Mouse (Mus musculus) hindbrain, embryonic 10.5 days (tissue): ENCODE measurements at regions not wholly inside any gene's neighbourhood (a gene's known extent, or its start where the extent isn't known, plus 50 kb on each side); places are given as distances from the start of the nearest gene placed in this dataset.

ENCODE experiments used
- DNase-seq: peaks from one replicate; pipeline ENCODE4 v3.0.0-alpha.2; 2017; ENCODE audit warnings: low spot score
- H3K27ac ChIP-seq: fragments of 300-500 bp; sonication (generic); 2 replicates; pipeline ENCODE4 v1.5.1; 2016; ENCODE audit warnings: mild to moderate bottlenecking, moderate library complexity
- H3K27me3 ChIP-seq: fragments of 300-500 bp; sonication (generic); 2 replicates; pipeline ENCODE4 v1.6.1; 2016; ENCODE audit warnings: mild to moderate bottlenecking; ENCODE audit not compliant: poor library complexity, insufficient read depth, severe bottlenecking
- H3K36me3 ChIP-seq: fragments of 300-500 bp; sonication (generic); 2 replicates; pipeline ENCODE4 v1.6.1; 2016; ENCODE audit warnings: mild to moderate bottlenecking, moderate library complexity
- H3K4me1 ChIP-seq: fragments of 300-500 bp; sonication (generic); replicated peaks from 2 replicates; pipeline ENCODE4 v1.6.1; 2016; ENCODE audit warnings: mild to moderate bottlenecking
- H3K4me3 ChIP-seq: fragments of 300-500 bp; sonication (generic); 2 replicates; pipeline ENCODE4 v1.5.1; 2016; ENCODE audit warnings: mild to moderate bottlenecking, moderate library complexity
- H3K9me3 ChIP-seq: fragments of 300-500 bp; sonication (generic); 2 replicates; pipeline ENCODE4 v1.6.1; 2016; ENCODE audit warnings: mild to moderate bottlenecking, moderate library complexity
- WGBS: fragments of 180-500 bp; shearing (Covaris S2); methylation state at CpG from one replicate; pipeline ENCODE4 v1.1.7; 2016; 5-methylcytosine and 5-hydroxymethylcytosine counted together

DNA sequence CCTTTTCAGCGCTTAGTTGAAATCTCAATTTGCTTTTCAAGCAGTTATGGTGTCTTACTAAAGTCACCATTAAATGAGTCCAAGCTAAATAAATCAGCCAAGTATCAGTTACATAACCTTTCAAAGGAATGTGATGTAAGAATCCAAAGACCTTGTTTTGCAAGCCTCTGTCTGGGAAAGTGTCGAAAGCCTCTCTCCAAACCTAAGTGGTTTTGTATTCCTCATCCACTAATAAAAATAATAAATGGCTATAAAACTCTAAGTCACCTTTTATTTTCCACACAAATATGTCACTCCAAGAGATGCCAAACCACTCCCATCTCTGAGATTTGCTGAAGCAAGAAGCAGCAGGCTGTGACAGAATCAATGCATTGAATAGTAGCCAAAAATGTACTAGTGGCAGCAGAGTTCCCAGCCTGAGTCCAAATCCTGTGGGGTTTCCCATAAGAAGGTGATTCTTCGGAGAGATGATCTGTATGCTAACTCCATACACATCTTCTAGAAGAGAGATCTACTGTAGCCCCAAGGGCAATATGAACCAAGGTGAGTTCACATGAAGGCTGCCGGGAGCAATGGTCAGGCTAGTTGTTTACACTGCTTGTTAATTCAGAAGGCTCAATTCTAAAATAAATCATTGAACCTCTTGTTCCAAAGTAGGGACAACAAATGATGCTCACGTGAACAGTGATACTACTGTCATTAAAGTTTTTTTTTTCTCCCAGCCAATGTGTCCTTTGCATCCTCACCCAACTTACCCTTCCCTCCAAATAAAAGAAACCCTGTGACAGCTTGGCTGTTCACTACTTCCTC lies 365.0 kb downstream of the Nuf2 start:
- H3K36me3 ChIP-seq = no peaks in the 10 kb centered on the region
- no peaks in the 10 kb centered on the region for H3K9me3 ChIP-seq
- H3K4me1 ChIP-seq = no peaks in the 10 kb centered on the region
- no peaks in the 10 kb centered on the region for H3K27me3 ChIP-seq
- H3K4me3 ChIP-seq = no peak overlapping the region
- 91% methylated on average over 5 of the region's 5 CpGs for WGBS
- no peak overlapping the region for H3K27ac ChIP-seq
- DNase-seq = no peak

DNA sequence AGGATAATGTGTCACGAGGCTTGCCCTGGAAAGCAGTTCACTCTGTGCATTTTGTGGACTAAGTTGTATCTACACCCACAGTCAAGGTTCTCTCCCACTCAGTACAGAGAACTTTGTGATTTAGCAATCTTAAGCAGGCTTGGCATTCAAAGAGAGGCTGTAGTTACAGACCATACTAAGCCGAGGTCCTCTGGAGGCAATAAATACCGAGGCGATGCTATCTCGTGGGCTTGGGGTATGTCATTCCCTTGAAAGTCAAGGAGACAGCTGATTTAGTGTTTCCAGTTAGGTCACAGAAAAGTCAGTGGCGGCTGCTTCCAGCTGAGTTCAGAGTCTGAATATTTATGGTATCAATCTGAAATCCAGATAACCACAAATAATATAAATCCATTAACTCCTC lies 370.4 kb downstream of the Nuf2 start:
- Histone ChIP-seq H3K4me1 (no peaks in the 10 kb centered on the region), H3K27me3 (no peaks in the 10 kb centered on the region), H3K9me3 (no peaks in the 10 kb centered on the region), H3K4me3 (no peak overlapping the region), H3K36me3 (no peaks in the 10 kb centered on the region), H3K27ac (no peak overlapping the region)
- no peak for DNase-seq
- 90% methylated on average over 6 of the region's 6 CpGs for WGBS

DNA sequence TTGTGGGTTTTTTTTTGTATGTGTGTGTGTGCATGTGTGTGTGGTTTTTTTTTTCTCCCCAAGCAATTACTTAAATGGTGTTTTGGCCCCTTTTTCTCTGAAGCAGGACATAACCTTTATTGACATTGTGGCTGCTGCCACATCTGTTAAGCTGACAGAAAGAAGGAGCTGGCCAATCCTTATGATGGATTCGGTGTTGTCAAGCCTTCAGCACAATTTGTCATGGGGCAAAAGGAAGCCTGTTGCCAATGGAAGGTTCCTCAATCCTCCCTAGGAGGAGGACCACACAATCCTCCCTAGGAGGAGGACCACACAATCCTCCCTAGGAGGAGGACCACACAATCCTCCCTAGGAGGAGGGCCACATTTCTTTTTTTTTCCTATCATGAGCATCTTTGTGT lies 371.0 kb downstream of the Nuf2 start:
- Histone ChIP-seq H3K27me3 (no peaks in the 10 kb centered on the region), H3K27ac (no peak overlapping the region), H3K9me3 (no peaks in the 10 kb centered on the region), H3K4me3 (no peak overlapping the region), H3K4me1 (no peaks in the 10 kb centered on the region), H3K36me3 (no peaks in the 10 kb centered on the region)
- no peak for DNase-seq
- WGBS = 89% methylated on average over 1 of the region's 1 CpGs

DNA sequence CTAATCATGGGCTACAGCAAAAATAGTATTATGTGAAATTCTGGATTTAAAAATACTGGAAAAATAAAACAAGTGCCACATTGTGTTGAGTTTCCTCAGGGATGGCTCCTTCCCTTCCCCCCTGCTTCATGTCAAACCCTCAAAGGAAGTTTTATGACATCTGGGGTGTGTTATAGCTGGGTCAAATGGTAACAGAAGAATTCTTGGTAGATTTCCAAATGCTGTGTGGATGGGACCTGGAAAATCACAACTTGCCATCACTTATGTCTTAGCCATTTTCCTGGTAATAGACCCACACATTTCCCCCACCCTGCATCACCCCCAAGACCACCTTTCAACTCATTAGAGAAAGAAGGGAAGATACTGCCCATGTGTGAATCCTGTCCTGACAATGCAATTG lies 371.5 kb downstream of the Nuf2 start:
- H3K4me1 ChIP-seq = no peaks in the 10 kb centered on the region
- no peak overlapping the region for H3K27ac ChIP-seq
- no peaks in the 10 kb centered on the region for H3K9me3 ChIP-seq
- DNase-seq = no peak
- no peaks in the 10 kb centered on the region for H3K27me3 ChIP-seq
- H3K36me3 ChIP-seq = no peaks in the 10 kb centered on the region
- H3K4me3 ChIP-seq = no peak overlapping the region

DNA sequence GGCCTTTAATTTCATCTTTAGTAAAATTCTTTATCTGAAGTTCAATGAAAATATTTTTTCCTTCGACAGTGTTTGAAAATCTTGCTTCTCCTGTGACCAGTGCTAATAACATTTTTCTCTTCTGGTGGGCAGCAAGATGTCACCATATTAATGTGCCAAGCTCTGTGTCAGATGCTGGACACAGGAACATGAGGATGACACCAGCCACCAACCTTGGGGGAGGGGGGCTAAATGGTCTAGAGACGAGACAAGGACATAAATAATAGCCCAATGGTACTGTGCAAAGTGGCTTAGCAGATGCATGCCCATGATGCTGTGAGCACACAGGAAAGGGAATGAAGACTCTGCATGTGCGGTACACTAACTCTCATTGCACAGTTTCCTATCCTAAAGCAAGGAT lies 373.8 kb downstream of the Nuf2 start:
- no peak overlapping the region for H3K27ac ChIP-seq
- no peaks in the 10 kb centered on the region for H3K4me1 ChIP-seq
- no peak overlapping the region for H3K4me3 ChIP-seq
- no peak for DNase-seq
- 86% methylated on average over 3 of the region's 3 CpGs for WGBS
- no peaks in the 10 kb centered on the region for H3K36me3 ChIP-seq
- no peaks in the 10 kb centered on the region for H3K27me3 ChIP-seq
- no peaks in the 10 kb centered on the region for H3K9me3 ChIP-seq

DNA sequence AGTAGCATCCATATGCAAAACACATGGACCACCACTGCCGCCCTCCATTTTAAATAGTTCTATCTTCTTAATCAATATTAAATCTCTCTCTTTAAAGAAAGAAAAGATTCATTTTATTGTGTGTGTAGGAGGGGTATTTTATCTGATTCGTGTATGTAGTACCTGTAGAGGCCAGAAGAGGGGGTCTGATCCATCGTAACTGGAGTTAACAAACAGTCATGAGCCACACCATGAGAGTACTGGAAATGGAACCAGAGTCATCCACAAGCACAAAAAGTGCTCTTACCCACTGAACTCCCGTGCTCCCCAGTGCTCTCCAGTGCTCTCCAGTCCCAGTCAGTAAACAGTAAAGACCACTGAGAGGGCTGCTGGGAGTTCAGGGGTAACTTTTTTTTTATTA lies 374.4 kb downstream of the Nuf2 start:
- 82% methylated on average over 4 of the region's 4 CpGs for WGBS
- no peak for DNase-seq
- Histone ChIP-seq H3K9me3 (no peaks in the 10 kb centered on the region), H3K27me3 (no peaks in the 10 kb centered on the region), H3K4me3 (no peak overlapping the region), H3K27ac (no peak overlapping the region), H3K36me3 (no peaks in the 10 kb centered on the region), H3K4me1 (no peaks in the 10 kb centered on the region)

DNA sequence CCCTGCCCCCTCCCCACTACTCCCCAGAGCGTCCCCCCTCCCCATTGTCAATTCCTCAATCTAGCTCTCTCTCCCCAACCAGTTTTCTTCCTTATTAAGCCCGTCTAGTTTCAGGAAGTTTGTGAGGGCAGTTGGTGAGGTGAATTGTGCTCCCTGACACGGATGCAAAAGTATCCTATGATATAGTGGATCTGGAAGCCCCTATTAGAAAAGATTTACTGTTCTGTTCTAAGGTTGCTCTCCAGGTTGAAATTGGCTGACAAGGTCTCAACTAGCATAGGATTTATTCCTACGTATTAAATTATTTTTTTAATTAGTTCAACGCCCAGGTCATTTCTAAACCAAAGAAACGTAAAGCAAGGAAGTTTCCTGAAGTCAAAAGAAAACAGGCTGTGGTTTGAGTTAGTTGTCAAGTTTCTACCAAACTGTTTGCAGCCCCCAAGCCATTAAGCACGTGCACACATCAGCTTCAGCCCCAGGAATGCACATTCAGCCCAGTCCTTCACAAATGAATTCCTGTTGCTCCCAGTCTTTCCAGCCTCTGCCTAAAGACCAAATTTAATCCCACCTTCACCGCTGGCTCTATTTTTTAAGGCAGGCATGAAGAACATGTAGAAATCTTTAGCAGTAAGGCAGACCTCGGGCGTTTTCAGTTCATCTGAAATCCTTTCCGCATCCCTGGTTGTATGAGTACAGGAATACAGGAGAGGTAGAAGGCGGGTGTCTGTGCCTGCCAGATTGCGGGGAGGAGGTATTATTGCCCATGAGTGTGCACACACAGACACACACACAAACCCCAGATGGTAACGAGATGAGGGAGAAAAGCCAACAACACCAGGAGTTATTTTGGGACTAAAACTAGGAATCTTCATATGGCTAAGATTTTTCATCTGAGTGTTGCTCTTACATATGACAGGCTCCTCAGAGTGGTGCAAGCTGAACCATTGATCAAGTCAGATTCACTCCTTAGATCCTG lies 375.5 kb downstream of the Nuf2 start:
- no peak overlapping the region for H3K27ac ChIP-seq
- H3K4me3 ChIP-seq = no peak overlapping the region
- H3K4me1 ChIP-seq = no peaks in the 10 kb centered on the region
- no peaks in the 10 kb centered on the region for H3K36me3 ChIP-seq
- no peaks in the 10 kb centered on the region for H3K9me3 ChIP-seq
- WGBS = 80% methylated on average over 14 of the region's 14 CpGs
- no peak for DNase-seq
- H3K27me3 ChIP-seq = no peaks in the 10 kb centered on the region

DNA sequence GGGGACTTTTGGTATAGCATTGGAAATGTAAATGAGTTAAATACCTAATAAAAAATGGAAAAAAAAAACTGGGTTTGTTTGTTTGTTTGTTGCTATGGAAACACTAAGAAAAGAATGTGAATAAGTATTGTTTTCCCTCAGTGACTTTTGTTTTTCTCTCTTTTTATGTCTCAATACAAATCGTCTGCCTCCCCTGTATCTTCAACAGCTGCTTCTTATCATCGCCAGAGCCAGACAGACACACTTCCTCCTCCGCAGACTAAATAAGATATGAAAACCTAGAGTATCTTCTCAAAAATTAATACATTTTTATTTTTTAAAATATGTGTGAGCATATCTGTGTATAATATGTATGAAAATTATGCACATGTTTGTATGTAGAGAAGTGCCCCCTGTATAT lies 389.0 kb downstream of the Nuf2 start:
- 75% methylated on average over 3 of the region's 3 CpGs for WGBS
- Histone ChIP-seq H3K27ac (no peak overlapping the region), H3K9me3 (peaks cover 6% of the 10 kb centered on the region; the same call in 1 of the 2 replicates), H3K27me3 (no peaks in the 10 kb centered on the region), H3K4me1 (peaks cover 14% of the 10 kb centered on the region), H3K4me3 (no peak overlapping the region), H3K36me3 (no peaks in the 10 kb centered on the region)
- DNase-seq = no peak

DNA sequence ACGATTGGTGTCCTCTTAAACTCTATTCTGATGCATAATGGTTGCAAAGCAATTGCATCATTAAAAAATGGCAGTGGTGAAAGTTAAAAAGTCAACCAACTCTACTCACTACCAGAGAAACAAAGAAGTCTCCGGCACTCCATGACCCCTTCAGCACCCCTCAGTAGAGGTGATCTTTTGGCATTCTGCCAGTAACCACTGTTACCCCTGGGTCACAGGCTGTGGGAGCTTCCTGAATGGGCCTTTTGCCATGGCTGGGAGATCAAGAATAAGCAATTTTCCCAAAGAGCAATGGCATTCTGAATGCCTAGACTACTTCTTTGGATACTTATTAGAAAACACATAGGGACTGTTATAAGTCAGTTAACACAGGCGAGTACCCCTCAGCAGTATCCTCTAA lies 391.2 kb downstream of the Nuf2 start:
- Histone ChIP-seq H3K9me3 (peaks cover 6% of the 10 kb centered on the region; the same call in 1 of the 2 replicates), H3K4me1 (peaks cover 14% of the 10 kb centered on the region), H3K27me3 (no peaks in the 10 kb centered on the region), H3K4me3 (no peak overlapping the region), H3K27ac (no peak overlapping the region), H3K36me3 (no peaks in the 10 kb centered on the region)
- WGBS = 54% methylated on average over 3 of the region's 3 CpGs
- no peak for DNase-seq

DNA sequence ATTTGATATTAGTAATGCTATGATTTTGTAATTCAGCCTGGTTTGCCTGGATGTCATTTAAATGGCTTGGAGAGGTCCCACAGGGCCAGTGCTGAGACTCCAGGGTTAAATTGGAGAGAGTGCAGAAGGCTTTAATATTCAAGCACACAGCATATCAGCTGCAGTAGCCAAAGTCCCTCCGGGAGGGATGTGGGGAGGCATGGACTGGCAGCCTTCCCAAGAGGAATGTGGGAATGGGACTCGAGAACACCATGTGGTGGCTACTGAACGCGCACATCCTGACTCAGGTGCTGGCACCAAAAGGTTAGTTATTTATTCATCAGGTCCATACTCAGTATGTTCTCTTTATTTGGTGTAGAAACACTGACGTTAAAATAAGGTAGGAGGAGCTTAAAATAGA lies 391.8 kb downstream of the Nuf2 start:
- H3K27me3 ChIP-seq = no peaks in the 10 kb centered on the region
- peaks cover 6% of the 10 kb centered on the region; the same call in 1 of the 2 replicates for H3K9me3 ChIP-seq
- no peak overlapping the region for H3K27ac ChIP-seq
- H3K4me1 ChIP-seq = peaks cover 14% of the 10 kb centered on the region
- no peaks in the 10 kb centered on the region for H3K36me3 ChIP-seq
- DNase-seq = peak; percentile 14
- WGBS = 65% methylated on average over 5 of the region's 5 CpGs
- H3K4me3 ChIP-seq = no peak overlapping the region

DNA sequence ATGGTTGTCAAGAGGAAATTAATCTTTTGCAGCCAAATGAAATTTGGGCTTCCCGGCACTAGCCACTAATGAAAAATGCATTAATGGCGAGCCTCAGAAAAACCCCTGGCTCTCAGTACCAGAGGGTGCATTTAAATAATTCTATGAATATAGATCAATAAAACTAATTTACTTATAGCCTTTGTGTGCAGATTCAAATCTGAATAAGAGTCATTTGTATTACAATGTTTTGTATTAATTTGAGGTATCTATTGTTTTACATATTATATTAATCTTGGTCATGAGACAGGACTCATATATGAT lies 392.1 kb downstream of the Nuf2 start:
- no peaks in the 10 kb centered on the region for H3K27me3 ChIP-seq
- no peak overlapping the region for H3K4me3 ChIP-seq
- H3K36me3 ChIP-seq = no peaks in the 10 kb centered on the region
- H3K4me1 ChIP-seq = peaks cover 14% of the 10 kb centered on the region
- WGBS = 48% methylated on average over 2 of the region's 2 CpGs
- H3K9me3 ChIP-seq = peaks cover 6% of the 10 kb centered on the region; the same call in 1 of the 2 replicates
- no peak for DNase-seq
- H3K27ac ChIP-seq = peak overlapping the region; percentile 35; the same call in 1 of the 2 replicates

DNA sequence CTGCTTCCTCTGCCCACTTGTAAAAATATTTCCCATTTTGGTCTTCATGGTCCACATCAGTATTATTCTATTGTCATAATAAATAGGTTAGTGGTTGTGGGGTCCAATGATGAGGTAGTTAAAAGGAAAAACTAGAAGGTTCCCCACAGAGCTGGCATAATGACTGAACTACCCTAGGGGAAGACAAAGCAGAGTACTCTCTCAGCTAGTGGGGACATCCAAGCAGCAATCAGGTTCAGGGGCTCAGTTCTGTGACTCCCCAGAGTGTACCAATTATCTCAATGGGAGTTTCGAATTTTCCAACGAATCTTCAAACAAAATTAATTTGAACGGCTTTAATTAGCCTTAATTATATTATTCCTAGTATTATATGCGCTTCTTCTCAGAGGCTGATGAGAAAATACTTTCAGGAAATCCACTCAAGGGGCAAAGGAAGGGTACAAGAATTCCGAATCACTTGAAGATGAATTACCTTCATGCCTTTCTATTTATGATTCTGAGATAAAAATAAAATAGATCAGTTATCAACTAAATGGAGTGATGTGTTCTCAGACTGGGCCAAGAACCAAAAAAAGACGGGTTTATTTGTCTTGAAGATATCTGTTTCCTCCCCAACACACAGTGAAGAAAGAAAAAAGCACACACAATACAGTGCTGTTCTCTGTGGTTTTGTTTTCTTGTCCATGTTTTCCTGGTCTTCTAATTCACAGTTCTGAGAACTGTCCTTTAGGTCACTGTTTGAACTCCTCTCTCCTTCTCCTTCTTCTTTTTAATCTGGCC lies 392.7 kb downstream of the Nuf2 start:
- H3K9me3 ChIP-seq = peaks cover 6% of the 10 kb centered on the region; the same call in 1 of the 2 replicates
- 76% methylated on average over 6 of the region's 6 CpGs for WGBS
- H3K36me3 ChIP-seq = no peaks in the 10 kb centered on the region
- DNase-seq = no peak
- peak overlapping the region; percentile 35; the same call in 1 of the 2 replicates for H3K27ac ChIP-seq
- no peak overlapping the region for H3K4me3 ChIP-seq
- H3K4me1 ChIP-seq = peaks cover 14% of the 10 kb centered on the region
- no peaks in the 10 kb centered on the region for H3K27me3 ChIP-seq
